Comparison of ENCODE assay signal across 18 mouse cellular contexts in genomic region chr6:92440251-92440650, GRCm38 (mm10).
"Had no signal": no experiment of that assay in that cellular context is flagged by ENCODE, and none has a peak within 500 bp of the region (broad histone marks: within the 10 kb centered on the region; RNA-seq: fewer than 3 reads in every experiment).

No protein-coding gene starts in this region.

- H3K4me1 ChIP-seq: limb, embryonic 15.5 days; neural tube, embryonic 12.5 days had no signal

- H3K4me3 ChIP-seq: limb, embryonic 12.5 days; limb, embryonic 15.5 days; midbrain, embryonic 12.5 days; neural tube, embryonic 12.5 days; neural tube, embryonic 15.5 days had no signal

- H3K9me3 ChIP-seq: limb, embryonic 12.5 days; limb, embryonic 15.5 days; midbrain, embryonic 12.5 days; neural tube, embryonic 12.5 days; neural tube, embryonic 15.5 days had no signal

- DNase-seq: kidney, adult 18-20 months; kidney, adult 9 months; kidney, postnatal 14 days; kidney, postnatal 4 days; left cerebral cortex, postnatal 4 days; liver, postnatal 0 days; lung, embryonic 14.5 days; lung, postnatal 14 days; lung, postnatal 4 days; thymus, adult 18-20 months; thymus, postnatal 36 days had no signal

- H3K27ac ChIP-seq: limb, embryonic 12.5 days; limb, embryonic 15.5 days; liver, embryonic 14.5 days; midbrain, embryonic 12.5 days; neural tube, embryonic 12.5 days; neural tube, embryonic 15.5 days had no signal

- H3K9ac ChIP-seq: limb, embryonic 12.5 days; limb, embryonic 15.5 days; liver, embryonic 14.5 days; liver, postnatal 0 days; lung, embryonic 14.5 days; midbrain, embryonic 12.5 days; neural tube, embryonic 12.5 days; neural tube, embryonic 15.5 days had no signal

- ATAC-seq: liver, postnatal 0 days had no signal

- H3K36me3 ChIP-seq: limb, embryonic 12.5 days; limb, embryonic 15.5 days; midbrain, embryonic 12.5 days; neural tube, embryonic 12.5 days; neural tube, embryonic 15.5 days had no signal

- H3K27me3 ChIP-seq: limb, embryonic 12.5 days; limb, embryonic 15.5 days; midbrain, embryonic 12.5 days; neural tube, embryonic 12.5 days; neural tube, embryonic 15.5 days had no signal

- H3K4me2 ChIP-seq: limb, embryonic 12.5 days; limb, embryonic 15.5 days; liver, embryonic 11.5 days; lung, embryonic 14.5 days; midbrain, embryonic 12.5 days; neural tube, embryonic 12.5 days; neural tube, embryonic 15.5 days had no signal
